Mouse (Mus musculus) sigmoid colon, adult 10 weeks (tissue): Measurements from ENCODE around the gene Usp19. TPM values are rescaled to one million over a fixed set of nuclear protein-coding genes. Genes with fewer than 3 reads are reported as not detected.

Experiments used
- polyA plus RNA-seq: library from polyadenylated mRNA; stranded (reverse); fragments of 350-450 nt; fragmentation: Illumina TruSeq; extraction: RNeasy Lipid Tissue Mini Kit (QIAGEN cat#74804); gene quantifications from one replicate; pipeline ENCODE4 v1.2.3, GENCODE M21; 2014; ENCODE audit warnings: low read depth, low replicate concordance

The Usp19 gene
- polyA plus RNA-seq: 12.2 TPM

GRCm38 (mm10) chr9:108490559-108491285 lies at the start of gene Usp19:
Usp19 (plus strand) TSS chr9:108490602.

GRCm38 (mm10) chr9:108460319-108461178 lies 29.9 kb upstream of the Usp19 start, which contains the start of gene Ccdc71:
Ccdc71 (plus strand) TSS chr9:108460527.

DNA sequence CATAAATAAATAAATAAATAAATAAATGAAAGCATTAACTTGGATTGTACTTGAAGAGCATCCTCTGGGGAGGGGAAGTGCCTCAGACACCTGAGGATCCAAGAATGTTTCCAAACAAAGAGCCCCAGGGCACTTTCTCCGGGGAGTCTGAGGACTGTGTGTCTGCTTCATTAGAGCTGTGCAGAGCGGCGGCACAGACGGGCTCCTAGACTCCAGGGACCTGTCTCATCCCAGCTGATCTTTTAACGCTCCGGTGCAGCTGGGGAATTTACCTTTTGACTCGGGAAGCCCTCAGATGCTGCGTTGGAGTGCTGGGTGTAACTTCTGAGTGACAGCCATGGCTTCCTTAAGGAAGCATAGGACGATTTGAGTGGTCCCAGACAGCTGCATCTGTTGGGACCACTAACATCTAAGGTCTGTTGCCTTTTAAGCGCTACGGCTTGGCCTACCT lies 29.2 kb upstream of the Usp19 start, which contains the start of gene Klhdc8b:
TSS of gene Klhdc8b (minus strand) at position 401 of the 451 bp plus-strand sequence.

DNA sequence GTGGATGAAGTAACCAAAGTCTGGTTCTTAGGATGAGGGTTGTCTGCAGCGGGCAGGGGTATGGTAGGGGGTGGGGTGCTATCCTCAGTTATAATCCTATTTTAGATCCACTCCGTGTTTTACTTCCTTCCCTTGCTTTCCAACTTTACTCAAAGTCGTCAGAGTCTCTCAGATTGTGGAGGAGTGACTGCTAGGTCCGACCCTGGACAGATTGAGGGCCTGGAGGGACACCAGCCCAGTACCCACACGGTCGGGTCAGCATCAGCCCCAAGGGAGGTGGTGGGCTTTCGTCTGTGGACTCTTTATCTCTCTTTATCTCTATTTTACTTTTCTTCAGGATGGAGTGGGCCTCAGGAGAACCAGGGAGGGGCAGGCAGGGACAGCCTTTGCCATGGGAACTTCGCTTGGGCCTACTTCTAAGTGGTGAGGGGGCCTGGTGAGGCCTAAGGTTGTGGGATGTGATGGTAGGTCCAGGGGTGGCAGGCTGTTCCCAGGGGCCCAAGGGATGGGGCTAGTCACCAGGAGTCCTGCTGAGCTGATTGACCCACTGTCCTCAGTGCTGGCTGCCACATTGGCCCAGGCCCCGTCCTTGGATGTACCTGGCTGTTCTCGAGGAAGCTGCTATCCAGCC lies 10.6 kb upstream of the Usp19 start, which contains the start of gene Lamb2:
TSS of gene Lamb2 (plus strand) at position 16 of the 631 bp plus-strand sequence.

GRCm38 (mm10) chr9:108507619-108508434 lies 17.4 kb downstream of the Usp19 start, which contains the start of gene Qars:
Qars (plus strand) TSS chr9:108507706.

GRCm38 (mm10) chr9:108516380-108517251 lies 26.2 kb downstream of the Usp19 start, which contains the start of gene Qrich1:
Qrich1 (plus strand) TSS chr9:108516806.

Other genes starting within 250 kb of the Usp19 start
- 38.0 TPM for gene Dag1, start 226.6 kb upstream of the Usp19 start, polyA plus RNA-seq
- 13.2 TPM for gene Nicn1, start 200.2 kb upstream of the Usp19 start, polyA plus RNA-seq
- 4.4 TPM for gene Amt, start 193.7 kb upstream of the Usp19 start, polyA plus RNA-seq
- 568 TPM for gene Rhoa, start 184.5 kb upstream of the Usp19 start, polyA plus RNA-seq
- 19.7 TPM for gene Tcta, start 184.4 kb upstream of the Usp19 start, polyA plus RNA-seq
- 14.4 TPM for gene Gpx1, start 151.7 kb upstream of the Usp19 start, polyA plus RNA-seq
- 72.3 TPM for gene Usp4, start 142.7 kb upstream of the Usp19 start, polyA plus RNA-seq
- 1.5 TPM for gene 1700102P08Rik, start 97.8 kb upstream of the Usp19 start, polyA plus RNA-seq
- gene Ccdc36, start 62.1 kb upstream of the Usp19 start, polyA plus RNA-seq: not detected
- gene BC048562, start 54.1 kb upstream of the Usp19 start, polyA plus RNA-seq: not detected
- 4.0 TPM for gene Ccdc71, start 30.1 kb upstream of the Usp19 start, polyA plus RNA-seq
- gene Klhdc8b, start 29.0 kb upstream of the Usp19 start, polyA plus RNA-seq: 1.5 TPM
- gene Lamb2, start 10.9 kb upstream of the Usp19 start, polyA plus RNA-seq: 5.1 TPM
- 103 TPM for gene Qars, start 17.1 kb downstream of the Usp19 start, polyA plus RNA-seq
- 57.5 TPM for gene Qrich1, start 26.2 kb downstream of the Usp19 start, polyA plus RNA-seq
- 31.5 TPM for gene Impdh2, start 69.7 kb downstream of the Usp19 start, polyA plus RNA-seq
- gene Ndufaf3, start 76.8 kb downstream of the Usp19 start, polyA plus RNA-seq: 2.2 TPM
- 3.3 TPM for gene Dalrd3, start 79.3 kb downstream of the Usp19 start, polyA plus RNA-seq
- 1.4 TPM for gene Wdr6, start 88.1 kb downstream of the Usp19 start, polyA plus RNA-seq
- gene P4htm, start 107.1 kb downstream of the Usp19 start, polyA plus RNA-seq: not detected
- gene Arih2, start 158.8 kb downstream of the Usp19 start, polyA plus RNA-seq: 70.6 TPM
- 204 TPM for gene Slc25a20, start 171.5 kb downstream of the Usp19 start, polyA plus RNA-seq
- gene Prkar2a, start 198.7 kb downstream of the Usp19 start, polyA plus RNA-seq: 248 TPM